Mouse (Mus musculus): ENCODE data around the gene Usp43. TPM values are rescaled to one million over a fixed set of nuclear protein-coding genes. Genes with fewer than 3 reads are reported as not detected.
A peak's percentile ranks its signal among the peaks of the same experiment; 100 is the strongest.

Gene Usp43
- polyA plus RNA-seq, 1 experiment from 2014 or later = 1.9 TPM

GRCm38 (mm10) chr11:67858518-67858917, 63.4 kb downstream of the Usp43 start:
- Histone ChIP-seq H3K4me3 (ENCODE audit: low read length) (no peak overlapping the region), H3K36me3 (ENCODE audit: insufficient read depth, low read length) (no peaks in the 10 kb centered on the region), H3K27ac (ENCODE audit: low read length) (no peak overlapping the region), H3K9me3 (ENCODE audit: low read length) (no peaks in the 10 kb centered on the region), H3K4me2 (replicated peaks; ENCODE audit: low read depth, low read length) (no peak overlapping the region), H3K9ac (replicated peaks; ENCODE audit: low read length) (no peak overlapping the region), H3K27me3 (ENCODE audit: insufficient read depth, low read length) (no peaks in the 10 kb centered on the region), H3K4me1 (ENCODE audit: insufficient read depth, low read length) (peaks cover 13% of the 10 kb centered on the region)
- ATAC-seq (ENCODE audit: low FRiP score, low TSS enrichment) = no peak
- 81% methylated on average over 9 of the region's 9 CpGs for WGBS

GRCm38 (mm10) chr11:67855035-67855434, 66.9 kb downstream of the Usp43 start:
- no peaks in the 10 kb centered on the region for H3K9me3 ChIP-seq (ENCODE audit: low read length)
- WGBS = 38% methylated on average over 2 of the region's 2 CpGs
- H3K4me1 ChIP-seq (ENCODE audit: insufficient read depth, low read length) = no peaks in the 10 kb centered on the region
- H3K36me3 ChIP-seq (ENCODE audit: insufficient read depth, low read length) = no peaks in the 10 kb centered on the region
- no peaks in the 10 kb centered on the region for H3K27me3 ChIP-seq (ENCODE audit: insufficient read depth, low read length)
- ATAC-seq (ENCODE audit: low FRiP score, low TSS enrichment) = no peak
- H3K9ac ChIP-seq (replicated peaks; ENCODE audit: low read length) = no peak overlapping the region
- no peak overlapping the region for H3K4me3 ChIP-seq (ENCODE audit: low read length)
- H3K27ac ChIP-seq (ENCODE audit: low read length) = no peak overlapping the region
- H3K4me2 ChIP-seq (replicated peaks; ENCODE audit: low read depth, low read length) = no peak overlapping the region

GRCm38 (mm10) chr11:67853996-67854395, 68.0 kb downstream of the Usp43 start:
- no peaks in the 10 kb centered on the region for H3K4me1 ChIP-seq (ENCODE audit: insufficient read depth, low read length)
- no peak for ATAC-seq (ENCODE audit: low FRiP score, low TSS enrichment)
- WGBS = 35% methylated on average over 6 of the region's 6 CpGs
- H3K36me3 ChIP-seq (ENCODE audit: insufficient read depth, low read length) = no peaks in the 10 kb centered on the region
- no peaks in the 10 kb centered on the region for H3K27me3 ChIP-seq (ENCODE audit: insufficient read depth, low read length)
- no peaks in the 10 kb centered on the region for H3K9me3 ChIP-seq (ENCODE audit: low read length)
- no peak overlapping the region for H3K27ac ChIP-seq (ENCODE audit: low read length)
- no peak overlapping the region for H3K9ac ChIP-seq (replicated peaks; ENCODE audit: low read length)
- H3K4me3 ChIP-seq (ENCODE audit: low read length) = no peak overlapping the region
- no peak overlapping the region for H3K4me2 ChIP-seq (replicated peaks; ENCODE audit: low read depth, low read length)

- no peaks in the 10 kb centered on the region for H3K36me3 ChIP-seq (ENCODE audit: insufficient read depth, low read length)
- H3K9ac ChIP-seq (replicated peaks; ENCODE audit: low read length) = no peak overlapping the region
- H3K4me1 ChIP-seq (ENCODE audit: insufficient read depth, low read length) = no peaks in the 10 kb centered on the region
- H3K27ac ChIP-seq (ENCODE audit: low read length) = no peak overlapping the region
- H3K27me3 ChIP-seq (ENCODE audit: insufficient read depth, low read length) = no peaks in the 10 kb centered on the region
- no peak overlapping the region for H3K4me3 ChIP-seq (ENCODE audit: low read length)
- no peak overlapping the region for H3K4me2 ChIP-seq (replicated peaks; ENCODE audit: low read depth, low read length)
- no peak for ATAC-seq (ENCODE audit: low FRiP score, low TSS enrichment)
- no peaks in the 10 kb centered on the region for H3K9me3 ChIP-seq (ENCODE audit: low read length)
- WGBS = 57% methylated on average over 5 of the region's 5 CpGs
Observed at GRCm38 (mm10) chr11:67851770-67852169, 70.2 kb downstream of the Usp43 start.

- H3K9me3 ChIP-seq (ENCODE audit: low read length) = no peaks in the 10 kb centered on the region
- H3K27me3 ChIP-seq (ENCODE audit: insufficient read depth, low read length) = no peaks in the 10 kb centered on the region
- H3K4me3 ChIP-seq (ENCODE audit: low read length) = no peak overlapping the region
- H3K36me3 ChIP-seq (ENCODE audit: insufficient read depth, low read length) = no peaks in the 10 kb centered on the region
- ATAC-seq (ENCODE audit: low FRiP score, low TSS enrichment) = no peak
- no peak overlapping the region for H3K9ac ChIP-seq (replicated peaks; ENCODE audit: low read length)
- no peak overlapping the region for H3K27ac ChIP-seq (ENCODE audit: low read length)
- no peaks in the 10 kb centered on the region for H3K4me1 ChIP-seq (ENCODE audit: insufficient read depth, low read length)
- no peak overlapping the region for H3K4me2 ChIP-seq (replicated peaks; ENCODE audit: low read depth, low read length)
- WGBS = 85% methylated on average over 4 of the region's 4 CpGs
Observed at GRCm38 (mm10) chr11:67845193-67845592, 76.8 kb downstream of the Usp43 start.

GRCm38 (mm10) chr11:67839810-67840209, 82.1 kb downstream of the Usp43 start:
- WGBS = 82% methylated on average over 1 of the region's 1 CpGs
- Histone ChIP-seq H3K4me1 (ENCODE audit: insufficient read depth, low read length) (no peaks in the 10 kb centered on the region), H3K4me3 (ENCODE audit: low read length) (no peak overlapping the region), H3K9me3 (ENCODE audit: low read length) (no peaks in the 10 kb centered on the region), H3K9ac (replicated peaks; ENCODE audit: low read length) (no peak overlapping the region), H3K27me3 (ENCODE audit: insufficient read depth, low read length) (no peaks in the 10 kb centered on the region), H3K36me3 (ENCODE audit: insufficient read depth, low read length) (no peaks in the 10 kb centered on the region), H3K4me2 (replicated peaks; ENCODE audit: low read depth, low read length) (no peak overlapping the region), H3K27ac (ENCODE audit: low read length) (no peak overlapping the region)
- no peak for ATAC-seq (ENCODE audit: low FRiP score, low TSS enrichment)

- Histone ChIP-seq H3K4me2 (replicated peaks; ENCODE audit: low read depth, low read length) (no peak overlapping the region), H3K9ac (replicated peaks; ENCODE audit: low read length) (no peak overlapping the region), H3K9me3 (ENCODE audit: low read length) (no peaks in the 10 kb centered on the region), H3K4me3 (ENCODE audit: low read length) (no peak overlapping the region), H3K36me3 (ENCODE audit: insufficient read depth, low read length) (no peaks in the 10 kb centered on the region), H3K27me3 (ENCODE audit: insufficient read depth, low read length) (no peaks in the 10 kb centered on the region), H3K27ac (ENCODE audit: low read length) (no peak overlapping the region), H3K4me1 (ENCODE audit: insufficient read depth, low read length) (no peaks in the 10 kb centered on the region)
- WGBS = 93% methylated on average over 10 of the region's 10 CpGs
- ATAC-seq (ENCODE audit: low FRiP score, low TSS enrichment) = no peak
Observed at GRCm38 (mm10) chr11:67835408-67836078, 86.4 kb downstream of the Usp43 start.

- H3K9me3 ChIP-seq (ENCODE audit: low read length) = no peaks in the 10 kb centered on the region
- no peak overlapping the region for H3K27ac ChIP-seq (ENCODE audit: low read length)
- H3K4me2 ChIP-seq (replicated peaks; ENCODE audit: low read depth, low read length) = no peak overlapping the region
- no peaks in the 10 kb centered on the region for H3K27me3 ChIP-seq (ENCODE audit: insufficient read depth, low read length)
- WGBS = 80% methylated on average over 5 of the region's 5 CpGs
- no peak for ATAC-seq (ENCODE audit: low FRiP score, low TSS enrichment)
- H3K4me3 ChIP-seq (ENCODE audit: low read length) = no peak overlapping the region
- H3K36me3 ChIP-seq (ENCODE audit: insufficient read depth, low read length) = no peaks in the 10 kb centered on the region
- no peak overlapping the region for H3K9ac ChIP-seq (replicated peaks; ENCODE audit: low read length)
- H3K4me1 ChIP-seq (ENCODE audit: insufficient read depth, low read length) = peaks cover 6% of the 10 kb centered on the region; the same call in 1 of the 2 replicates
Observed at GRCm38 (mm10) chr11:67831820-67832219, 90.1 kb downstream of the Usp43 start.

GRCm38 (mm10) chr11:67829530-67829929, 92.4 kb downstream of the Usp43 start:
- no peak overlapping the region for H3K4me2 ChIP-seq (replicated peaks; ENCODE audit: low read depth, low read length)
- no peak overlapping the region for H3K9ac ChIP-seq (replicated peaks; ENCODE audit: low read length)
- no peak overlapping the region for H3K4me3 ChIP-seq (ENCODE audit: low read length)
- no peaks in the 10 kb centered on the region for H3K36me3 ChIP-seq (ENCODE audit: insufficient read depth, low read length)
- no peaks in the 10 kb centered on the region for H3K27me3 ChIP-seq (ENCODE audit: insufficient read depth, low read length)
- WGBS = 67% methylated on average over 6 of the region's 6 CpGs
- no peaks in the 10 kb centered on the region for H3K9me3 ChIP-seq (ENCODE audit: low read length)
- no peak overlapping the region for H3K27ac ChIP-seq (ENCODE audit: low read length)
- peaks cover 6% of the 10 kb centered on the region; the same call in 1 of the 2 replicates for H3K4me1 ChIP-seq (ENCODE audit: insufficient read depth, low read length)
- ATAC-seq (ENCODE audit: low FRiP score, low TSS enrichment) = no peak

- Histone ChIP-seq H3K4me1 (ENCODE audit: insufficient read depth, low read length) (peaks cover 6% of the 10 kb centered on the region; the same call in 1 of the 2 replicates), H3K4me3 (ENCODE audit: low read length) (no peak overlapping the region), H3K9me3 (ENCODE audit: low read length) (no peaks in the 10 kb centered on the region), H3K4me2 (replicated peaks; ENCODE audit: low read depth, low read length) (no peak overlapping the region), H3K36me3 (ENCODE audit: insufficient read depth, low read length) (no peaks in the 10 kb centered on the region), H3K27me3 (ENCODE audit: insufficient read depth, low read length) (no peaks in the 10 kb centered on the region), H3K27ac (ENCODE audit: low read length) (0 out of 2 replicates have a peak overlapping the region, but pooled peaks have one; percentile 46), H3K9ac (replicated peaks; ENCODE audit: low read length) (no peak overlapping the region)
- WGBS = 34% methylated on average over 12 of the region's 12 CpGs
- ATAC-seq (ENCODE audit: low FRiP score, low TSS enrichment) = no peak
Observed at GRCm38 (mm10) chr11:67828360-67829059, 93.4 kb downstream of the Usp43 start.

Measured in kidney, embryonic 16.5 days (tissue).